Mouse (Mus musculus): ENCODE measurements around the gene Kel.

Kel gene

GRCm38 (mm10) chr6:41646220-41646619, 57.9 kb downstream of the Kel start:
- no peak for DNase-seq (ENCODE audit: low spot score in 2 of 2)

- DNase-seq (ENCODE audit: low spot score in 2 of 2) = no peak
These were observed 60.9 kb downstream of the Kel start for GRCm38 (mm10) chr6:41643227-41643626.

- no peak for DNase-seq (ENCODE audit: low spot score in 2 of 2)
These were observed 61.4 kb downstream of the Kel start for GRCm38 (mm10) chr6:41642765-41643164.

- DNase-seq (ENCODE audit: low spot score in 2 of 2) = no peak
These were observed 62.8 kb downstream of the Kel start for GRCm38 (mm10) chr6:41641173-41641866.

- DNase-seq (ENCODE audit: low spot score in 2 of 2) = no peak
These were observed 63.7 kb downstream of the Kel start for GRCm38 (mm10) chr6:41640449-41640848.

- no peak for DNase-seq (ENCODE audit: low spot score in 2 of 2)
These were observed 66.1 kb downstream of the Kel start for GRCm38 (mm10) chr6:41637927-41638506.

- no peak for DNase-seq (ENCODE audit: low spot score in 2 of 2)
These were observed 66.7 kb downstream of the Kel start for GRCm38 (mm10) chr6:41637393-41637792.

Data from right cerebral cortex, postnatal 36 days (tissue).